Mouse (Mus musculus) limb, embryonic 12.5 days (tissue): ENCODE measurements at regions not wholly inside any gene's neighbourhood (a gene's known extent, or its start where the extent isn't known, plus 50 kb on each side); places are given as distances from the start of the nearest gene placed in this dataset.

Experiments
- ATAC-seq: fragments of 200-750 bp; cut with Nextera tagmentation; 2 replicates; pipeline ENCODE4 v1.8.0; 2017; ENCODE audit warnings: low read depth, moderate TSS enrichment; ENCODE audit not compliant: insufficient number of reproducible peaks, insufficient read depth, low FRiP score, low TSS enrichment
- H3K27ac ChIP-seq: fragments of 300-500 bp; sonication (generic); 2 replicates; pipeline ENCODE4 v1.5.1; 2016; ENCODE audit warnings: mild to moderate bottlenecking, moderate library complexity
- H3K27me3 ChIP-seq: fragments of 300-500 bp; sonication (generic); 2 replicates; pipeline ENCODE4 v1.6.1; 2016; ENCODE audit warnings: mild to moderate bottlenecking, moderate library complexity
- H3K36me3 ChIP-seq: fragments of 300-500 bp; sonication (generic); 2 replicates; pipeline ENCODE4 v1.6.1; 2016; ENCODE audit warnings: mild to moderate bottlenecking, moderate library complexity
- H3K4me1 ChIP-seq: fragments of 300-500 bp; sonication (generic); replicated peaks from 2 replicates; pipeline ENCODE4 v1.6.1; 2016
- H3K4me2 ChIP-seq: fragments of 300-500 bp; sonication (generic); 2 replicates; pipeline ENCODE4 v1.6.1; 2016; ENCODE audit warnings: mild to moderate bottlenecking, moderate library complexity
- H3K4me3 ChIP-seq: fragments of 300-500 bp; sonication (generic); replicated peaks from 2 replicates; pipeline ENCODE4 v1.5.1; 2016; ENCODE audit warnings: mild to moderate bottlenecking
- H3K9ac ChIP-seq: fragments of 300-500 bp; sonication (generic); replicated peaks from 2 replicates; pipeline ENCODE4 v1.6.1; 2016; ENCODE audit warnings: mild to moderate bottlenecking, moderate library complexity
- H3K9me3 ChIP-seq: fragments of 300-500 bp; sonication (generic); 2 replicates; pipeline ENCODE4 v1.6.1; 2016; ENCODE audit warnings: mild to moderate bottlenecking, moderate library complexity
- WGBS: fragments of 180-500 bp; shearing (Covaris S2); methylation state at CpG from one replicate; pipeline ENCODE4 v1.1.7; 2016; 5-methylcytosine and 5-hydroxymethylcytosine counted together

GRCm38 (mm10) chr14:45714311-45714710 lies 56.4 kb upstream of the Ddhd1 start:
- no peaks in the 10 kb centered on the region for H3K9me3 ChIP-seq
- no peaks in the 10 kb centered on the region for H3K27me3 ChIP-seq
- no peak overlapping the region for H3K4me2 ChIP-seq
- no peak overlapping the region for H3K9ac ChIP-seq
- H3K4me1 ChIP-seq: no peaks in the 10 kb centered on the region
- no peak overlapping the region for H3K27ac ChIP-seq
- no peak for ATAC-seq
- H3K4me3 ChIP-seq: no peak overlapping the region
- no peaks in the 10 kb centered on the region for H3K36me3 ChIP-seq
- WGBS: 19% methylated on average over 1 of the region's 1 CpGs

- Histone ChIP-seq H3K36me3 (no peaks in the 10 kb centered on the region), H3K4me2 (no peak overlapping the region), H3K4me1 (no peaks in the 10 kb centered on the region), H3K9ac (no peak overlapping the region), H3K9me3 (no peaks in the 10 kb centered on the region), H3K27me3 (no peaks in the 10 kb centered on the region), H3K4me3 (no peak overlapping the region), H3K27ac (no peak overlapping the region)
- ATAC-seq: no peak
Observed at GRCm38 (mm10) chr14:45714786-45715185, 56.8 kb upstream of the Ddhd1 start.

- WGBS: 39% methylated on average over 1 of the region's 1 CpGs
- H3K4me3 ChIP-seq: no peak overlapping the region
- no peak overlapping the region for H3K4me2 ChIP-seq
- no peak overlapping the region for H3K9ac ChIP-seq
- no peak overlapping the region for H3K27ac ChIP-seq
- H3K4me1 ChIP-seq: no peaks in the 10 kb centered on the region
- H3K9me3 ChIP-seq: no peaks in the 10 kb centered on the region
- no peaks in the 10 kb centered on the region for H3K36me3 ChIP-seq
- H3K27me3 ChIP-seq: no peaks in the 10 kb centered on the region
- no peak for ATAC-seq
Observed at GRCm38 (mm10) chr14:45716100-45716499, 58.2 kb upstream of the Ddhd1 start.

GRCm38 (mm10) chr14:45722887-45723286 lies 64.9 kb upstream of the Ddhd1 start:
- Histone ChIP-seq H3K4me1 (no peaks in the 10 kb centered on the region), H3K4me3 (no peak overlapping the region), H3K4me2 (no peak overlapping the region), H3K36me3 (no peaks in the 10 kb centered on the region), H3K9ac (no peak overlapping the region), H3K9me3 (0 out of 2 replicates have a peak, but pooled peaks cover 6% of the 10 kb centered on the region), H3K27ac (no peak overlapping the region), H3K27me3 (no peaks in the 10 kb centered on the region)
- WGBS: 39% methylated on average over 6 of the region's 6 CpGs
- ATAC-seq: no peak

GRCm38 (mm10) chr14:45724341-45724740 lies 66.4 kb upstream of the Ddhd1 start:
- 0 out of 2 replicates have a peak, but pooled peaks cover 6% of the 10 kb centered on the region for H3K9me3 ChIP-seq
- H3K4me2 ChIP-seq: no peak overlapping the region
- no peak overlapping the region for H3K4me3 ChIP-seq
- no peak for ATAC-seq
- H3K36me3 ChIP-seq: no peaks in the 10 kb centered on the region
- no peak overlapping the region for H3K9ac ChIP-seq
- H3K4me1 ChIP-seq: no peaks in the 10 kb centered on the region
- H3K27me3 ChIP-seq: no peaks in the 10 kb centered on the region
- no peak overlapping the region for H3K27ac ChIP-seq
- WGBS: 92% methylated on average over 2 of the region's 2 CpGs

GRCm38 (mm10) chr14:45734530-45735410 lies 76.8 kb upstream of the Ddhd1 start:
- no peak overlapping the region for H3K27ac ChIP-seq

GRCm38 (mm10) chr14:45737966-45738365 lies 80.0 kb upstream of the Ddhd1 start:
- Histone ChIP-seq H3K4me3 (no peak overlapping the region), H3K9ac (no peak overlapping the region), H3K4me1 (no peaks in the 10 kb centered on the region), H3K9me3 (no peaks in the 10 kb centered on the region), H3K36me3 (no peaks in the 10 kb centered on the region), H3K4me2 (no peak overlapping the region), H3K27ac (no peak overlapping the region), H3K27me3 (no peaks in the 10 kb centered on the region)
- no peak for ATAC-seq
- 90% methylated on average over 2 of the region's 2 CpGs for WGBS

More at GRCm38 (mm10) chr14:45734530-45735410, 76.8 kb upstream of the Ddhd1 start:
- no peak for ATAC-seq
- Histone ChIP-seq H3K4me1 (no peaks in the 10 kb centered on the region), H3K4me3 (no peak overlapping the region), H3K27me3 (no peaks in the 10 kb centered on the region), H3K36me3 (no peaks in the 10 kb centered on the region), H3K9ac (no peak overlapping the region), H3K4me2 (no peak overlapping the region), H3K9me3 (no peaks in the 10 kb centered on the region)
- 82% methylated on average over 10 of the region's 10 CpGs for WGBS

- Histone ChIP-seq H3K4me3 (no peak overlapping the region), H3K9ac (no peak overlapping the region), H3K4me2 (no peak overlapping the region), H3K36me3 (no peaks in the 10 kb centered on the region), H3K27ac (no peak overlapping the region), H3K4me1 (no peaks in the 10 kb centered on the region), H3K27me3 (no peaks in the 10 kb centered on the region), H3K9me3 (no peaks in the 10 kb centered on the region)
- ATAC-seq: no peak
Observed at GRCm38 (mm10) chr14:45739638-45740037, 81.7 kb upstream of the Ddhd1 start.

GRCm38 (mm10) chr14:45740662-45741061 lies 82.7 kb upstream of the Ddhd1 start:
- Histone ChIP-seq H3K9ac (no peak overlapping the region), H3K4me1 (no peaks in the 10 kb centered on the region), H3K36me3 (no peaks in the 10 kb centered on the region), H3K4me2 (no peak overlapping the region), H3K4me3 (no peak overlapping the region), H3K27ac (no peak overlapping the region), H3K27me3 (no peaks in the 10 kb centered on the region), H3K9me3 (no peaks in the 10 kb centered on the region)
- no peak for ATAC-seq
- 26% methylated on average over 3 of the region's 3 CpGs for WGBS

- H3K27ac ChIP-seq: no peak overlapping the region
- no peaks in the 10 kb centered on the region for H3K27me3 ChIP-seq
- 91% methylated on average over 5 of the region's 5 CpGs for WGBS
- no peaks in the 10 kb centered on the region for H3K9me3 ChIP-seq
- H3K4me3 ChIP-seq: no peak overlapping the region
- H3K4me1 ChIP-seq: no peaks in the 10 kb centered on the region
- ATAC-seq: no peak
- no peak overlapping the region for H3K9ac ChIP-seq
- no peaks in the 10 kb centered on the region for H3K36me3 ChIP-seq
- no peak overlapping the region for H3K4me2 ChIP-seq
Observed at GRCm38 (mm10) chr14:45746176-45746575, 88.2 kb upstream of the Ddhd1 start.

- Histone ChIP-seq H3K9ac (no peak overlapping the region), H3K27ac (no peak overlapping the region), H3K4me3 (no peak overlapping the region), H3K9me3 (no peaks in the 10 kb centered on the region), H3K27me3 (no peaks in the 10 kb centered on the region), H3K36me3 (no peaks in the 10 kb centered on the region), H3K4me1 (no peaks in the 10 kb centered on the region), H3K4me2 (no peak overlapping the region)
- no peak for ATAC-seq
- 10% methylated on average over 1 of the region's 1 CpGs for WGBS
Observed at GRCm38 (mm10) chr14:45757376-45757775, 99.4 kb upstream of the Ddhd1 start.
